Mouse (Mus musculus) heart, embryonic 10.5 days (tissue): ENCODE data around the gene Sgf29. TPM values are rescaled to one million over a fixed set of nuclear protein-coding genes. Genes with fewer than 3 reads are reported as not detected.
A peak's percentile ranks its signal among the peaks of the same experiment; 100 is the strongest.
"Not testable (repeated sequence)": the region's sequence is repeated elsewhere in the genome, so short reads cannot be mapped to it uniquely, and the experiment has no call there.

Experiments used
- DNase-seq: peaks from one replicate; pipeline ENCODE4 v3.0.0-alpha.2; 2017; ENCODE audit warnings: low spot score
- H3K27ac ChIP-seq: fragments of 300-500 bp; sonication (generic); 2 replicates; pipeline ENCODE4 v1.5.1; 2016; ENCODE audit warnings: mild to moderate bottlenecking
- H3K27me3 ChIP-seq: fragments of 300-500 bp; sonication (generic); 2 replicates; pipeline ENCODE4 v1.6.1; 2016; ENCODE audit warnings: mild to moderate bottlenecking; ENCODE audit not compliant: poor library complexity, insufficient read depth, severe bottlenecking
- H3K36me3 ChIP-seq: fragments of 300-500 bp; sonication (generic); 2 replicates; pipeline ENCODE4 v1.6.1; 2016; ENCODE audit warnings: mild to moderate bottlenecking, moderate library complexity
- H3K4me1 ChIP-seq: fragments of 300-500 bp; sonication (generic); 2 replicates; pipeline ENCODE4 v1.6.1; 2016; ENCODE audit warnings: mild to moderate bottlenecking
- H3K4me3 ChIP-seq: fragments of 300-500 bp; sonication (generic); 2 replicates; pipeline ENCODE4 v1.5.1; 2016; ENCODE audit warnings: mild to moderate bottlenecking, moderate library complexity
- H3K9me3 ChIP-seq: fragments of 300-500 bp; sonication (generic); 2 replicates; pipeline ENCODE4 v1.6.1; 2016; ENCODE audit warnings: mild to moderate bottlenecking, moderate library complexity
- WGBS: fragments of 180-500 bp; shearing (Covaris S2); methylation state at CpG from one replicate; pipeline ENCODE4 v1.1.7; 2016; 5-methylcytosine and 5-hydroxymethylcytosine counted together
- polyA plus RNA-seq: library from polyadenylated mRNA; unstranded; fragments of >200 nt; fragmentation: Nextera tagmentation; extraction: Ambion mirVana; gene quantifications from 2 replicates; pipeline ENCODE4 v1.2.1, GENCODE M21; 2016

Sgf29 gene
- polyA plus RNA-seq, 1 experiment from 2014 or later = 44.3 TPM

- Histone ChIP-seq H3K9me3 (no peaks in the 10 kb centered on the region), H3K4me1 (peaks cover 3% of the 10 kb centered on the region; the same call in 1 of the 2 replicates), H3K27me3 (no peaks in the 10 kb centered on the region), H3K27ac (no peak within 1 kb of the TSS), H3K4me3 (no peak within 1 kb of the TSS), H3K36me3 (peaks cover 33% of the 10 kb centered on the region)
- WGBS = 63% methylated on average over 1 of the region's 1 CpGs
- DNase-seq = no peak
Observed at GRCm38 (mm10) chr7:126676207-126676606, 27.1 kb downstream of the Sgf29 start, which contains the start of gene Sult1a1. Sult1a1 (minus strand) TSS chr7:126676432.

GRCm38 (mm10) chr7:126676631-126677220 is 27.6 kb downstream of the Sgf29 start:
- DNase-seq = no peak
- Histone ChIP-seq H3K4me1 (peaks cover 3% of the 10 kb centered on the region; the same call in 1 of the 2 replicates), H3K27ac (no peak overlapping the region), H3K4me3 (no peak overlapping the region), H3K27me3 (no peaks in the 10 kb centered on the region), H3K36me3 (peaks cover 28% of the 10 kb centered on the region), H3K9me3 (no peaks in the 10 kb centered on the region)
- 82% methylated on average over 4 of the region's 4 CpGs for WGBS

- Histone ChIP-seq H3K36me3 (peaks cover 10% of the 10 kb centered on the region; the same call in 1 of the 2 replicates), H3K4me1 (peaks cover 3% of the 10 kb centered on the region; the same call in 1 of the 2 replicates), H3K27ac (no peak overlapping the region), H3K4me3 (no peak overlapping the region), H3K9me3 (no peaks in the 10 kb centered on the region), H3K27me3 (no peaks in the 10 kb centered on the region)
- DNase-seq = no peak
- WGBS = 77% methylated on average over 8 of the region's 8 CpGs
Observed at GRCm38 (mm10) chr7:126678545-126679341, 29.6 kb downstream of the Sgf29 start.

- DNase-seq = no peak
- 89% methylated on average over 5 of the region's 5 CpGs for WGBS
Observed at GRCm38 (mm10) chr7:126679683-126680082, 30.6 kb downstream of the Sgf29 start.

GRCm38 (mm10) chr7:126681221-126681620 is 32.1 kb downstream of the Sgf29 start:
- no peaks in the 10 kb centered on the region for H3K27me3 ChIP-seq
- H3K4me3 ChIP-seq = no peak overlapping the region
- no peak for DNase-seq
- H3K36me3 ChIP-seq = 0 out of 2 replicates have a peak, but pooled peaks cover 3% of the 10 kb centered on the region
- H3K27ac ChIP-seq = no peak overlapping the region
- WGBS = 93% methylated on average over 5 of the region's 5 CpGs
- H3K9me3 ChIP-seq = no peaks in the 10 kb centered on the region
- peaks cover 1% of the 10 kb centered on the region; the same call in 1 of the 2 replicates for H3K4me1 ChIP-seq

More at GRCm38 (mm10) chr7:126679683-126680082, 30.6 kb downstream of the Sgf29 start:
- Histone ChIP-seq H3K36me3 (peaks cover 6% of the 10 kb centered on the region; the same call in 1 of the 2 replicates), H3K27ac (no peak overlapping the region), H3K9me3 (no peaks in the 10 kb centered on the region), H3K4me3 (no peak overlapping the region), H3K4me1 (peaks cover 3% of the 10 kb centered on the region; the same call in 1 of the 2 replicates), H3K27me3 (no peaks in the 10 kb centered on the region)

GRCm38 (mm10) chr7:126688156-126688555 is 39.0 kb downstream of the Sgf29 start:
- DNase-seq, H3K4me3 ChIP-seq, H3K27me3 ChIP-seq, H3K27ac ChIP-seq, H3K9me3 ChIP-seq: not testable (repeated sequence)
- H3K36me3 ChIP-seq = peaks cover 27% of the 10 kb centered on the region
- WGBS = 71% methylated on average over 4 of the region's 4 CpGs
- H3K4me1 ChIP-seq = peaks cover 15% of the 10 kb centered on the region

GRCm38 (mm10) chr7:126689021-126689420 is 39.9 kb downstream of the Sgf29 start:
- 77% methylated on average over 3 of the region's 3 CpGs for WGBS
- peaks cover 27% of the 10 kb centered on the region for H3K36me3 ChIP-seq
- H3K27me3 ChIP-seq = no peaks in the 10 kb centered on the region
- DNase-seq = no peak
- no peaks in the 10 kb centered on the region for H3K9me3 ChIP-seq
- H3K27ac ChIP-seq = no peak overlapping the region
- H3K4me1 ChIP-seq = peaks cover 15% of the 10 kb centered on the region
- no peak overlapping the region for H3K4me3 ChIP-seq

- H3K36me3 ChIP-seq = peaks cover 27% of the 10 kb centered on the region
- no peak overlapping the region for H3K27ac ChIP-seq
- H3K4me1 ChIP-seq = peaks cover 23% of the 10 kb centered on the region
- DNase-seq = no peak
- WGBS = 90% methylated on average over 3 of the region's 3 CpGs
- H3K27me3 ChIP-seq = no peaks in the 10 kb centered on the region
- no peaks in the 10 kb centered on the region for H3K9me3 ChIP-seq
- H3K4me3 ChIP-seq = no peak overlapping the region
Observed at GRCm38 (mm10) chr7:126690737-126691136, 41.6 kb downstream of the Sgf29 start.

GRCm38 (mm10) chr7:126691676-126692075 is 42.6 kb downstream of the Sgf29 start:
- no peak overlapping the region for H3K4me3 ChIP-seq
- peaks cover 27% of the 10 kb centered on the region for H3K36me3 ChIP-seq
- peaks cover 25% of the 10 kb centered on the region for H3K4me1 ChIP-seq
- no peak for DNase-seq
- 73% methylated on average over 5 of the region's 5 CpGs for WGBS
- H3K27me3 ChIP-seq = no peaks in the 10 kb centered on the region
- H3K9me3 ChIP-seq = no peaks in the 10 kb centered on the region
- no peak overlapping the region for H3K27ac ChIP-seq

- no peak overlapping the region for H3K4me3 ChIP-seq
- peaks cover 30% of the 10 kb centered on the region for H3K36me3 ChIP-seq
- no peaks in the 10 kb centered on the region for H3K9me3 ChIP-seq
- 92% methylated on average over 26 of the region's 26 CpGs for WGBS
- no peaks in the 10 kb centered on the region for H3K27me3 ChIP-seq
- H3K27ac ChIP-seq = no peak overlapping the region
- H3K4me1 ChIP-seq = peaks cover 25% of the 10 kb centered on the region
- no peak for DNase-seq
Observed at GRCm38 (mm10) chr7:126692426-126692825, 43.3 kb downstream of the Sgf29 start.

GRCm38 (mm10) chr7:126693256-126693655 is 44.1 kb downstream of the Sgf29 start:
- 41% methylated on average over 3 of the region's 3 CpGs for WGBS
- peak; percentile 88 for DNase-seq
- no peaks in the 10 kb centered on the region for H3K27me3 ChIP-seq
- peaks cover 22% of the 10 kb centered on the region for H3K4me1 ChIP-seq
- H3K27ac ChIP-seq = no peak overlapping the region
- H3K9me3 ChIP-seq = no peaks in the 10 kb centered on the region
- H3K36me3 ChIP-seq = peaks cover 35% of the 10 kb centered on the region
- H3K4me3 ChIP-seq = no peak overlapping the region

- no peak overlapping the region for H3K4me3 ChIP-seq
- DNase-seq = no peak
- no peak overlapping the region for H3K27ac ChIP-seq
- H3K27me3 ChIP-seq = no peaks in the 10 kb centered on the region
- WGBS = 83% methylated on average over 7 of the region's 7 CpGs
- H3K9me3 ChIP-seq = no peaks in the 10 kb centered on the region
- H3K4me1 ChIP-seq = peaks cover 22% of the 10 kb centered on the region
- H3K36me3 ChIP-seq = peaks cover 35% of the 10 kb centered on the region
Observed at GRCm38 (mm10) chr7:126693781-126694180, 44.7 kb downstream of the Sgf29 start.

GRCm38 (mm10) chr7:126694441-126695051 is 45.4 kb downstream of the Sgf29 start:
- Histone ChIP-seq H3K36me3 (peaks cover 36% of the 10 kb centered on the region), H3K9me3 (no peaks in the 10 kb centered on the region), H3K27me3 (no peaks in the 10 kb centered on the region), H3K27ac (peak overlapping the region; percentile 96), H3K4me3 (peak overlapping the region; percentile 88), H3K4me1 (peaks cover 26% of the 10 kb centered on the region)
- WGBS = 64% methylated on average over 10 of the region's 10 CpGs
- no peak for DNase-seq
